Mouse (Mus musculus) cerebellum, adult 8-10 months (tissue): ENCODE measurements around the gene Bglap2.
A peak's percentile ranks its signal among the peaks of the same experiment; 100 is the strongest.

ENCODE experiments used
- DNase-seq: peaks from one replicate; pipeline ENCODE4 v3.0.0; 2022

Bglap2 gene

GRCm38 (mm10) chr3:88337367-88338020 is 41.0 kb downstream of the Bglap2 start:
- no peak for DNase-seq

- peak; percentile 97 for DNase-seq
These were observed 42.2 kb downstream of the Bglap2 start, which contains the start of the genes Tmem79 and Smg5 for GRCm38 (mm10) chr3:88336058-88337013. Gene Tmem79, minus strand, starts transcription at chr3:88336148. Gene Smg5, plus strand, starts transcription at chr3:88336260.

- no peak for DNase-seq
These were observed 43.0 kb downstream of the Bglap2 start for GRCm38 (mm10) chr3:88335436-88336053.

GRCm38 (mm10) chr3:88334902-88335435 is 43.5 kb downstream of the Bglap2 start:
- no peak for DNase-seq

- no peak for DNase-seq
These were observed 44.4 kb downstream of the Bglap2 start for GRCm38 (mm10) chr3:88334029-88334658.

- peak; percentile 41 for DNase-seq
These were observed 47.2 kb downstream of the Bglap2 start for GRCm38 (mm10) chr3:88331282-88331681.

GRCm38 (mm10) chr3:88328956-88329355 is 49.5 kb downstream of the Bglap2 start:
- DNase-seq = no peak
